Mouse (Mus musculus) embryonic facial prominence, embryonic 13.5 days (tissue): ENCODE results near the gene Hipk1. TPM values are rescaled to one million over a fixed set of nuclear protein-coding genes. Genes with fewer than 3 reads are reported as not detected.

Experiments
- ATAC-seq: fragments of 200-750 bp; cut with Nextera tagmentation; 2 replicates; pipeline ENCODE4 v1.8.0; 2017; ENCODE audit warnings: low read depth; ENCODE audit not compliant: insufficient number of reproducible peaks, insufficient read depth, low FRiP score, low TSS enrichment
- H3K27ac ChIP-seq: fragments of 300-500 bp; sonication (generic); 2 replicates; pipeline ENCODE4 v1.5.1; 2015; ENCODE audit warnings: moderate library complexity, mild to moderate bottlenecking, inconsistent platforms
- H3K27me3 ChIP-seq: fragments of 300-500 bp; sonication (generic); 2 replicates; pipeline ENCODE4 v1.6.1; 2015; ENCODE audit warnings: mild to moderate bottlenecking, inconsistent platforms
- H3K36me3 ChIP-seq: fragments of 300-500 bp; sonication (generic); 2 replicates; pipeline ENCODE4 v1.6.1; 2015; ENCODE audit warnings: mild to moderate bottlenecking, inconsistent platforms
- H3K4me1 ChIP-seq: fragments of 300-500 bp; sonication (generic); 2 replicates; pipeline ENCODE4 v1.6.1; 2015; ENCODE audit warnings: inconsistent platforms
- H3K4me2 ChIP-seq: fragments of 300-500 bp; sonication (generic); 2 replicates; pipeline ENCODE4 v1.6.1; 2015; ENCODE audit warnings: moderate library complexity, mild to moderate bottlenecking, inconsistent platforms
- H3K4me3 ChIP-seq: fragments of 300-500 bp; sonication (generic); 2 replicates; pipeline ENCODE4 v1.5.1; 2015; ENCODE audit warnings: mild to moderate bottlenecking, inconsistent platforms
- H3K9ac ChIP-seq: fragments of 300-500 bp; sonication (generic); 2 replicates; pipeline ENCODE4 v1.6.1; 2015; ENCODE audit warnings: mild to moderate bottlenecking, inconsistent platforms
- H3K9me3 ChIP-seq: fragments of 300-500 bp; sonication (generic); 2 replicates; pipeline ENCODE4 v1.6.1; 2016; ENCODE audit warnings: inconsistent platforms
- WGBS: fragments of 180-500 bp; shearing (Covaris S2); methylation state at CpG from one replicate; pipeline ENCODE4 v1.1.7; 2015; ENCODE audit warnings: mixed read lengths; 5-methylcytosine and 5-hydroxymethylcytosine counted together
- polyA plus RNA-seq: library from polyadenylated mRNA; unstranded; fragments of >200 nt; fragmentation: Nextera tagmentation; extraction: Ambion mirVana; gene quantifications from 2 replicates; pipeline ENCODE4 v1.2.1, GENCODE M21; 2015

Hipk1 gene
- polyA plus RNA-seq, 1 experiment from 2014 or later: 11.6 TPM

DNA sequence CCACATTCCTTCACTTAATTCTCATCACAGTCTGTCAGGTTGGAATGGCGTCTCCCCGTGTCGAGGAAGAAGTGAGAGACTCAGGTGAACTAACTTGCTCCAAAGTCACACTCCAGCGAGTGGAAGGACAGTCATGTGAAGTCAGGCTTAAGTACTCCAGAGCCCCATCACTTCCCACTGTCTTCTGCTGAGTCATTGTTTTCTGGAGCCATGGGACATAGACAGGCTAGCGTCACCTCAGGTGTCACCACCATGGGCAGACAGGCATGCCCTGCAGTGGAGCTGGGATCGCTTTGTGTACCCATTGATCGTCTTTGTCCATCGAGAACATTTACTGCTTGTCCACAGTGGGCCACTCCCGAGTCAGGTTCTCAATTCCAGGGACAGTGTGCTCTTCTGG, 61.5 kb downstream of the Hipk1 start:
- no peaks in the 10 kb centered on the region for H3K27me3 ChIP-seq
- no peak for ATAC-seq
- no peak overlapping the region for H3K27ac ChIP-seq
- no peak overlapping the region for H3K4me2 ChIP-seq
- WGBS: 87% methylated on average over 9 of the region's 9 CpGs
- no peak overlapping the region for H3K9ac ChIP-seq
- peaks cover 6% of the 10 kb centered on the region; the same call in 1 of the 2 replicates for H3K36me3 ChIP-seq
- peaks cover 37% of the 10 kb centered on the region for H3K4me1 ChIP-seq
- no peak overlapping the region for H3K4me3 ChIP-seq
- H3K9me3 ChIP-seq: no peaks in the 10 kb centered on the region

DNA sequence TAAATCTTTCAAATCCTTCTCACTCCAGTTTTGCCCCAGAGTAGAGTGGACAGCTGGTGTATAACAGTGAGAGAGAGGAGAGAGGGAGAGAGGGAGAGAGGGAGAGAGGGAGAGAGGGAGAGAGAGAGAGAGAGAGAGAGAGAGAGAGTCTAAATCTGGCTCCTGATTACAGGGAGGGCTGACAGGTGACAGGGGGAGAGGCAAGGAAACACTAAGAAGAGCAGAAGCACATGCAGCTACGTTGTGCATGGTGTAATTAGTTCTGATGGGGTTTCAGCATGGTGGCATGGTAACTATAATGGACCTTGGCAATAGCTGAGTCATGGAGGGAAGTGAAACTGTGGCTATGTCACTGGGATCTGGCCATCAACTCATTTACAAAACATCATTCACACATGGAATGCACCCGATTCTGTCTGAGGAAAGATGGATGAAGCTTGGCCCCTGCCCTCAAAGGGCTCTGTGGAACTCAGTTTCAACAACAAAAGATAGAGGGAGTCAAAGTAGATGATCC, 63.5 kb downstream of the Hipk1 start:
- Histone ChIP-seq H3K4me2 (no peak overlapping the region), H3K9ac (no peak overlapping the region), H3K4me1 (peaks cover 17% of the 10 kb centered on the region), H3K27me3 (no peaks in the 10 kb centered on the region), H3K27ac (no peak overlapping the region), H3K9me3 (no peaks in the 10 kb centered on the region), H3K36me3 (peaks cover 6% of the 10 kb centered on the region; the same call in 1 of the 2 replicates), H3K4me3 (no peak overlapping the region)
- 58% methylated on average over 2 of the region's 2 CpGs for WGBS
- ATAC-seq: no peak

- Histone ChIP-seq H3K9me3 (no peaks in the 10 kb centered on the region), H3K4me1 (peaks cover 9% of the 10 kb centered on the region), H3K36me3 (0 out of 2 replicates have a peak, but pooled peaks cover under 1% of the 10 kb centered on the region), H3K9ac (no peak overlapping the region), H3K4me2 (no peak overlapping the region), H3K27ac (no peak overlapping the region), H3K27me3 (no peaks in the 10 kb centered on the region), H3K4me3 (no peak overlapping the region)
- WGBS: 40% methylated on average over 3 of the region's 3 CpGs
- no peak for ATAC-seq
Observed at GRCm38 (mm10) chr3:103726642-103727041, 64.7 kb downstream of the Hipk1 start.

GRCm38 (mm10) chr3:103724137-103724536, 67.2 kb downstream of the Hipk1 start:
- Histone ChIP-seq H3K4me2 (no peak overlapping the region), H3K27ac (no peak overlapping the region), H3K36me3 (no peaks in the 10 kb centered on the region), H3K9me3 (no peaks in the 10 kb centered on the region), H3K4me1 (peaks cover 13% of the 10 kb centered on the region), H3K4me3 (no peak overlapping the region), H3K27me3 (no peaks in the 10 kb centered on the region), H3K9ac (no peak overlapping the region)
- no peak for ATAC-seq
- WGBS: 67% methylated on average over 3 of the region's 3 CpGs

- H3K4me1 ChIP-seq: peaks cover 35% of the 10 kb centered on the region
- 92% methylated on average over 4 of the region's 4 CpGs for WGBS
- H3K9me3 ChIP-seq: no peaks in the 10 kb centered on the region
Observed at GRCm38 (mm10) chr3:103718728-103719127, 72.6 kb downstream of the Hipk1 start.

GRCm38 (mm10) chr3:103716774-103717760, 74.3 kb downstream of the Hipk1 start:
- ATAC-seq: peak; percentile 64
- WGBS: 29% methylated on average over 14 of the region's 15 CpGs
- Histone ChIP-seq H3K4me3 (no peak overlapping the region), H3K27ac (peak overlapping the region; percentile 83), H3K27me3 (no peaks in the 10 kb centered on the region), H3K9me3 (no peaks in the 10 kb centered on the region), H3K9ac (no peak overlapping the region), H3K36me3 (no peaks in the 10 kb centered on the region), H3K4me2 (peak overlapping the region; percentile 14; the same call in 1 of the 2 replicates), H3K4me1 (peaks cover 35% of the 10 kb centered on the region)

More at GRCm38 (mm10) chr3:103718728-103719127, 72.6 kb downstream of the Hipk1 start:
- Histone ChIP-seq H3K36me3 (no peaks in the 10 kb centered on the region), H3K9ac (no peak overlapping the region), H3K4me3 (no peak overlapping the region), H3K27me3 (no peaks in the 10 kb centered on the region), H3K4me2 (no peak overlapping the region), H3K27ac (no peak overlapping the region)
- ATAC-seq: no peak

- Histone ChIP-seq H3K27me3 (no peaks in the 10 kb centered on the region), H3K4me2 (peak overlapping the region; percentile 20; the same call in 1 of the 2 replicates), H3K27ac (peak overlapping the region; percentile 83), H3K9me3 (no peaks in the 10 kb centered on the region), H3K4me3 (no peak overlapping the region), H3K36me3 (no peaks in the 10 kb centered on the region), H3K4me1 (peaks cover 35% of the 10 kb centered on the region), H3K9ac (no peak overlapping the region)
- no peak for ATAC-seq
- WGBS: 36% methylated on average over 11 of the region's 11 CpGs
Observed at GRCm38 (mm10) chr3:103715762-103716693, 75.3 kb downstream of the Hipk1 start.

- ATAC-seq: no peak
- Histone ChIP-seq H3K9ac (no peak overlapping the region), H3K27me3 (no peaks in the 10 kb centered on the region), H3K27ac (no peak overlapping the region), H3K9me3 (no peaks in the 10 kb centered on the region), H3K4me3 (no peak overlapping the region), H3K4me1 (peaks cover 37% of the 10 kb centered on the region), H3K4me2 (no peak overlapping the region), H3K36me3 (no peaks in the 10 kb centered on the region)
- WGBS: 83% methylated on average over 8 of the region's 8 CpGs
Observed at GRCm38 (mm10) chr3:103714942-103715341, 76.4 kb downstream of the Hipk1 start.

GRCm38 (mm10) chr3:103714236-103714875, 77.0 kb downstream of the Hipk1 start:
- whole genome bisulfite sequencing: 69% methylated on average over 7 of the region's 7 CpGs
- no peak for ATAC-seq
- H3K27me3 ChIP-seq: no peaks in the 10 kb centered on the region
- H3K4me1 ChIP-seq: peaks cover 35% of the 10 kb centered on the region
- no peak overlapping the region for H3K9ac ChIP-seq
- H3K9me3 ChIP-seq: no peaks in the 10 kb centered on the region
- H3K4me3 ChIP-seq: no peak overlapping the region
- H3K36me3 ChIP-seq: no peaks in the 10 kb centered on the region
- no peak overlapping the region for H3K27ac ChIP-seq
- H3K4me2 ChIP-seq: no peak overlapping the region

- no peak overlapping the region for H3K4me2 ChIP-seq
- no peak overlapping the region for H3K4me3 ChIP-seq
- 95% methylated on average over 4 of the region's 4 CpGs for WGBS
- H3K27me3 ChIP-seq: no peaks in the 10 kb centered on the region
- no peak overlapping the region for H3K9ac ChIP-seq
- H3K27ac ChIP-seq: no peak overlapping the region
- H3K4me1 ChIP-seq: peaks cover 24% of the 10 kb centered on the region
- no peaks in the 10 kb centered on the region for H3K9me3 ChIP-seq
- ATAC-seq: no peak
- H3K36me3 ChIP-seq: no peaks in the 10 kb centered on the region
Observed at GRCm38 (mm10) chr3:103712196-103712595, 79.2 kb downstream of the Hipk1 start.
